Mouse (Mus musculus) lung, embryonic 15.5 days (tissue): ENCODE measurements around the gene Sp3. TPM values are rescaled to one million over a fixed set of nuclear protein-coding genes. Genes with fewer than 3 reads are reported as not detected.
"Not testable (repeated sequence)": the region's sequence is repeated elsewhere in the genome, so short reads cannot be mapped to it uniquely, and the experiment has no call there.

Experiments
- ATAC-seq: fragments of 200-750 bp; cut with Nextera tagmentation; 2 replicates; pipeline ENCODE4 v1.8.0; 2017; ENCODE audit warnings: moderate number of reproducible peaks, borderline replicate concordance; ENCODE audit not compliant: low FRiP score, low TSS enrichment; ENCODE audit errors: extremely low read depth
- H3K27ac ChIP-seq: fragments of 300-500 bp; sonication (generic); 2 replicates; pipeline ENCODE4 v1.5.1; 2015; ENCODE audit warnings: moderate library complexity, mild to moderate bottlenecking, inconsistent platforms
- H3K27me3 ChIP-seq: fragments of 300-500 bp; sonication (generic); 2 replicates; pipeline ENCODE4 v1.6.1; 2015; ENCODE audit warnings: inconsistent platforms
- H3K36me3 ChIP-seq: fragments of 300-500 bp; sonication (generic); 2 replicates; pipeline ENCODE4 v1.6.1; 2015; ENCODE audit warnings: inconsistent platforms
- H3K4me1 ChIP-seq: fragments of 300-500 bp; sonication (generic); 2 replicates; pipeline ENCODE4 v1.6.1; 2015; ENCODE audit warnings: inconsistent platforms
- H3K4me2 ChIP-seq: fragments of 300-500 bp; sonication (generic); 2 replicates; pipeline ENCODE4 v1.6.1; 2015; ENCODE audit warnings: inconsistent platforms, mild to moderate bottlenecking, moderate library complexity
- H3K4me3 ChIP-seq: fragments of 300-500 bp; sonication (generic); 2 replicates; pipeline ENCODE4 v1.5.1; 2015; ENCODE audit warnings: mild to moderate bottlenecking, inconsistent platforms
- H3K9ac ChIP-seq: fragments of 300-500 bp; sonication (generic); 2 replicates; pipeline ENCODE4 v1.6.1; 2015; ENCODE audit warnings: inconsistent platforms
- H3K9me3 ChIP-seq: fragments of 300-500 bp; sonication (generic); 2 replicates; pipeline ENCODE4 v1.6.1; 2016; ENCODE audit warnings: inconsistent platforms
- WGBS: fragments of 180-500 bp; shearing (Covaris S2); methylation state at CpG from one replicate; pipeline ENCODE4 v1.1.7; 2015; 5-methylcytosine and 5-hydroxymethylcytosine counted together
- polyA plus RNA-seq: library from polyadenylated mRNA; unstranded; fragments of >200 nt; fragmentation: Nextera tagmentation; extraction: Ambion mirVana; gene quantifications from 2 replicates; pipeline ENCODE4 v1.2.1, GENCODE M21; 2015

Sp3 gene
- polyA plus RNA-seq, 1 experiment from 2014 or later, result 57.5 TPM

DNA sequence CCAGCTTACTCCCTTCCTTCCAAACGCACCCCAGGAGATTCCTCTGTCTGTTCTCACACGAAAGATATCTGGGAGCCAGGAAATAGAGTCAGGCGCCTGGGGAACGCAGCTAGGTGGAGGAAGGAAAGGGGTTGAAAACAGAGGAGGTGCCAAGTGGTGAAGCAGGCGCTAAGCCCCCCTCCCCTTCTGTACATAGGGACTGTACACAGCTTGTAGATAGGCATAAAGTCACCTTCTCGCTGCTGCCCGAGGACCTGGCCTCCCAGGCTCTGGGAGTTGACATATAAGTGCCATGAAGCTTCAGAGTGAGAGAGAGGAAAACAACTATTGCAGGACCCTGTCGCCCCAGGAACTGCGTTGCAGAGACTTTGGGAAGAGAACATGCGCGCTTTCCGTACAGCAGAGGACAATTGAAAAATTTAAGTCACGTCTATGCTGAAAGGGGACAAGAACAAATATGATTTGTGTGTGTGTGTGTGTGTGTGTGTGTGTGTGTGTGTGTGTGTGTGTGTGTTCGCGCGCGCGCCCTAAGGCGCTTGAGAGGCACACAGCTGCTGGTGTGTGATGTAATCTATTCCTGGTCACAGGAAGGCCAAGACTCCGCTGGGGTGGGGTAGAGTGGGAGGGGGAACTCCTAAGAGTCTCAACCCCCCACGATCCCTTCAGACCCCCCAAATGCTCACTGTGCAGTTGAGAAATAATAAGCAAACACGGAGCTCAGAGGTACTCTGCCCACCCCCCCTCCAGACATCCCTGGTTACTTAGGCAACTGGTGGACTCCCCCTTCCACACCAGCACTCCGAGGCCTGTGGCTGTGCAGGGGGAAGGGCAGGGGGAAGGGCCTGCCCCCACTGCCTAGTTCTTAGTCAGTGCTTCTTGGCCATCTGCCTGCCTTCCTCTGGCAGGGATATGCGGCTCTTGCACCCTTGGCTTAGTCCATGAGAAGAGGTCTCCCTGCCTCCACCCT is 23.8 kb upstream of the Sp3 start:
- Histone ChIP-seq H3K4me2 (peak overlapping the region; percentile 63), H3K36me3 (no peaks in the 10 kb centered on the region), H3K9me3 (no peaks in the 10 kb centered on the region), H3K4me1 (peaks cover 31% of the 10 kb centered on the region), H3K27me3 (no peaks in the 10 kb centered on the region), H3K9ac (peak overlapping the region; percentile 10; the same call in 1 of the 2 replicates), H3K27ac (peak overlapping the region; percentile 93), H3K4me3 (peak overlapping the region; percentile 23)
- WGBS, result 5% methylated on average over 24 of the region's 24 CpGs
- ATAC-seq, result peak; percentile 94

GRCm38 (mm10) chr2:73003049-73003448 is 22.8 kb upstream of the Sp3 start:
- Histone ChIP-seq H3K4me1 (peaks cover 31% of the 10 kb centered on the region), H3K9ac (no peak overlapping the region), H3K9me3 (no peaks in the 10 kb centered on the region), H3K4me2 (peak overlapping the region; percentile 63), H3K36me3 (no peaks in the 10 kb centered on the region), H3K27me3 (no peaks in the 10 kb centered on the region), H3K27ac (peak overlapping the region; percentile 93), H3K4me3 (no peak overlapping the region; the same call in 1 of the 2 replicates)
- 47% methylated on average over 9 of the region's 12 CpGs for WGBS
- no peak for ATAC-seq

- Histone ChIP-seq H3K4me1 (peaks cover 31% of the 10 kb centered on the region), H3K36me3 (no peaks in the 10 kb centered on the region), H3K4me2 (no peak overlapping the region), H3K27me3 (no peaks in the 10 kb centered on the region), H3K9me3 (no peaks in the 10 kb centered on the region), H3K4me3 (no peak overlapping the region), H3K27ac (no peak overlapping the region), H3K9ac (no peak overlapping the region)
- WGBS, result 82% methylated on average over 6 of the region's 6 CpGs
- no peak for ATAC-seq
Measured at GRCm38 (mm10) chr2:73002451-73002850, 22.2 kb upstream of the Sp3 start.

DNA sequence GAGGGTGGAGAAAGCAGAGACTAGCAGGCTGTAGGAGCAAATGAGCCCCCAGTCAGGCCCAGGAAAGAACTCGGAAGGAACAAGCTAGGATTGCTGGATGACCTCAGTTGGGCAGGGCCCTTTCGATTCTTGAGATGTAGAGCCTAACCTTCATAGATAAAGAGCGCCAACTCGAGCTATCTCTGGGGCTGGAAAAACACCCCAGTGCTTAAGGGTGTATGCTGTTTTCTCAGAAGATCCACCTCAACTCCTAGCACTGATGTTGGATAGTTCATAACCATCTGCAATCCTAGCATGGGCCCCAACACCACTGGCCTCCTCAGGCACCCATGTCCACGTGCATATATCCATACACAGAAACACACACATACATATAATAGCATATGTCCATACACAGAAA is 21.7 kb upstream of the Sp3 start:
- no peak for ATAC-seq
- Histone ChIP-seq H3K4me3 (no peak overlapping the region), H3K9me3 (no peaks in the 10 kb centered on the region), H3K36me3 (no peaks in the 10 kb centered on the region), H3K9ac (no peak overlapping the region), H3K27ac (no peak overlapping the region), H3K4me1 (peaks cover 33% of the 10 kb centered on the region), H3K27me3 (no peaks in the 10 kb centered on the region), H3K4me2 (no peak overlapping the region)
- WGBS, result 78% methylated on average over 5 of the region's 5 CpGs

- Histone ChIP-seq H3K27ac (no peak overlapping the region), H3K9ac (no peak overlapping the region), H3K9me3 (no peaks in the 10 kb centered on the region), H3K36me3 (no peaks in the 10 kb centered on the region), H3K4me1 (peaks cover 41% of the 10 kb centered on the region), H3K27me3 (no peaks in the 10 kb centered on the region), H3K4me2 (no peak overlapping the region), H3K4me3 (no peak overlapping the region)
- ATAC-seq, result no peak
- 52% methylated on average over 8 of the region's 8 CpGs for WGBS
Measured at GRCm38 (mm10) chr2:73000194-73000593, 19.9 kb upstream of the Sp3 start.

DNA sequence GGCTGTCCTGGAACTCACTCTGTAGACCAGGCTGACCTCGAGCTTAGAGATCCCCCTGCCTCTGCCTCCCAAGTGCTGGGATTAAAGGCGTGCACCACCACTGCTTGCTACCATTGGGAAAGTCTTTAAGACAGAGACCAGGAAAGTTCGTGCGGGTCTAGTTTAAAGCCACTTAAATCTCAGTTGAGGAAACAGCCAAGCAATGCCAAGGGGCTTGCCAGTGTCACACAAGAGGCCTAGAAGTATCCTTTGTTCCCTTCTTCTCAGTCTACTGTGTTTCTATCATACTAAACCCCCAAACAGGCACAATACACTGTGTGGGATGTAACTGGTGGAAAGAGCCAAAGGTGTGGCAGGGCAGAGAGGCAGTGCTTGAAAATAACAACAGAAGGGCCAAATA is 17.3 kb upstream of the Sp3 start:
- H3K4me1 ChIP-seq, result peaks cover 21% of the 10 kb centered on the region
- H3K9ac ChIP-seq, result no peak overlapping the region
- H3K36me3 ChIP-seq, result no peaks in the 10 kb centered on the region
- H3K4me3 ChIP-seq, result no peak overlapping the region
- no peaks in the 10 kb centered on the region for H3K9me3 ChIP-seq
- no peak for ATAC-seq
- H3K27me3 ChIP-seq, result no peaks in the 10 kb centered on the region
- H3K4me2 ChIP-seq, result no peak overlapping the region
- whole genome bisulfite sequencing, result 90% methylated on average over 4 of the region's 4 CpGs
- H3K27ac ChIP-seq, result no peak overlapping the region

DNA sequence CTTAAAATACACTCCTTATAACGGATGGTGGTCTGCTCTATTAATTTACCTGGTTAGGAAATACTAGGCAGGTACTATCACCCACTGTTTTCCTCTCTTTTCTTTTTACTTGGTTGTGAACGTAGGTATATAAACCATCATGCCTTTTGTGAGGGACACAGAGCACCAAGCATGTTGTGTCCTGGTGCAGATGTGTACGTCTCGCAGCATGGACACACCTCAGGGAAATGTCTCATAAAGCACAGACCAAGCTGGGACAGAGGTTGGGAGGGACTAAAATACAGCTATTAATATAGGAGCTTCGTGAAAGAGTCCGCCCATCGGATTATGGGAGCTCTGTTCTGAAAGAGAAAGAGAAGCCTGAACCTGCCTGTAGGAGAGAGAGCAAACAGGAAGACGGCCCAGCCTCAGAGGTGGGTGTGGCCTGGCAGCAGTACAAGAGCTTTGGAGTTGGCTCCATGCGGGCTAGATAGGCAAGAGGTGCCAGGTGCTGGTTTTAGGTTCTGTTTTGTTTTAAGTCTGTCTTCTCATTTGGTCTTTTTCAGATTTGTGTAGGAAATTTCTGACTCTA is 16.6 kb upstream of the Sp3 start:
- no peak for ATAC-seq
- Histone ChIP-seq H3K36me3 (no peaks in the 10 kb centered on the region), H3K27me3 (no peaks in the 10 kb centered on the region), H3K27ac (peak overlapping the region; percentile 63), H3K9me3 (no peaks in the 10 kb centered on the region), H3K4me3 (no peak overlapping the region), H3K4me2 (no peak overlapping the region), H3K4me1 (peaks cover 21% of the 10 kb centered on the region), H3K9ac (no peak overlapping the region)
- 52% methylated on average over 9 of the region's 9 CpGs for WGBS

DNA sequence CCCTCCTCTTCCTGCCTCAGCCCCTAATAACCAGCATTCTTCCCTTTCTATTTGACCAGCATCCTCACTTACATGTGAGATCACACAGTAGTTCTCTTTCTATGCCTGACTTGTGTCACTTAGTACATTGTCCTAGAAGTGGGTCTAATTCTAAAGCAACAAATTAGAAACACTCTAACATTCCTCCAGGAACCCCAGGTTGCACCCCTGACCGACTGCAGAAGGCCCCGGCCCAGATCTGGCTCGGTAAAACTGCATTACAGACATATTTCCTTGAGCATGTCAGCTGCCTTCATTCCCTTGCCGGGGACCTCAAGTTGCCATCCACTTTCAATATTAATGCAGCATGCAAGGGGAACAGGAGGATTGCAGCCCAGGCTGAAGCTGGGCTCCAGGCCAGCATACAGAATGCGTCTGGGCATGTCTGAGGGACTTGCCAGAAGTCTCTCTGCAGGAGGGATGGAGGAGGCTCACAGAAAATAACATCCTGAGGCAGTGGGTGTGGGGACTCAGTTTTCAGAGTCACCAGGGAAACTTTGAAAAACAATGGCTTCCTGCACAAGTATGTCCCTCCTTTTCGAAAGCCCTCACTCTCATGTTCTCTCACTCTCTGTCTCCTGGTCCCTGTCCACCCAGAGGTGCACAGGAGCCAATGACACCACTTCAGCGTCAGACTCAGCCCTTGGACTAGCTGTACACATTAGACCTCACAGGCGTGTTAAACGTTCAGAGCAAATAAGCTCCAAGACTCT is 15.3 kb upstream of the Sp3 start:
- Histone ChIP-seq H3K27me3 (no peaks in the 10 kb centered on the region), H3K9ac (no peak overlapping the region; the same call in 1 of the 2 replicates), H3K4me3 (no peak overlapping the region), H3K4me2 (peak overlapping the region; percentile 16; the same call in 1 of the 2 replicates), H3K27ac (peak overlapping the region; percentile 88), H3K4me1 (peaks cover 21% of the 10 kb centered on the region), H3K9me3 (no peaks in the 10 kb centered on the region), H3K36me3 (no peaks in the 10 kb centered on the region)
- WGBS, result 19% methylated on average over 9 of the region's 9 CpGs
- peak; percentile 87 for ATAC-seq

- no peaks in the 10 kb centered on the region; the same call in 1 of the 2 replicates for H3K9me3 ChIP-seq
- H3K27ac ChIP-seq, result no peak overlapping the region
- H3K27me3 ChIP-seq, result no peaks in the 10 kb centered on the region
- H3K36me3 ChIP-seq, result no peaks in the 10 kb centered on the region
- WGBS, result 54% methylated on average over 2 of the region's 2 CpGs
- ATAC-seq, result no peak
- H3K4me3 ChIP-seq, result no peak overlapping the region
- H3K9ac ChIP-seq, result no peak overlapping the region
- peaks cover 21% of the 10 kb centered on the region for H3K4me1 ChIP-seq
- H3K4me2 ChIP-seq, result no peak overlapping the region
Measured at GRCm38 (mm10) chr2:72994165-72994564, 13.9 kb upstream of the Sp3 start.

DNA sequence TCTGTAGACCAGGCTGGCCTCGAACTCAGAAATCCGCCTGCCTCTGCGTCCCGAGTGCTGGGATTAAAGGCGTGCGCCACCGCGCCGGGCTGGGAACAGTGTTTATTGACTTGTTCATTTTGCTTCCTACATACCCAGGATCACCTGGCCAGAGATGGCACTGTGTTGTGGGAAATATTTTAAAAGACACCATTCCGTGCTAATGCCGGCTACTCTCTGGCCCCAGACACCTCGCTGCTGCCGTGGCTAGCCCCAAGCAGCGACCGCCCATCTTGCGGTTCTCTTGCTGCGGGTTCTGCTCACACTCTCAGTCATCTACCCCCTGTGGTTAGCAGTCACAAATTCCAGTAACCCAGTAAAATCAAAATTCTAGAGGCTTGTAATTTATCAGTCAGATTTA is 12.3 kb upstream of the Sp3 start:
- Histone ChIP-seq H3K27ac (no peak overlapping the region), H3K4me1 (peaks cover 21% of the 10 kb centered on the region), H3K4me2 (no peak overlapping the region), H3K9me3 (no peaks in the 10 kb centered on the region; the same call in 1 of the 2 replicates), H3K4me3 (no peak overlapping the region), H3K27me3 (no peaks in the 10 kb centered on the region), H3K36me3 (no peaks in the 10 kb centered on the region), H3K9ac (no peak overlapping the region)
- WGBS, result 95% methylated on average over 17 of the region's 17 CpGs
- ATAC-seq, result no peak

- not testable (repeated sequence) for H3K9me3 ChIP-seq, H3K27me3 ChIP-seq, H3K4me1 ChIP-seq, ATAC-seq, H3K27ac ChIP-seq, H3K9ac ChIP-seq, H3K4me2 ChIP-seq, H3K4me3 ChIP-seq, H3K36me3 ChIP-seq
- WGBS, result 84% methylated on average over 9 of the region's 9 CpGs
Measured at GRCm38 (mm10) chr2:72988945-72989344, 8.7 kb upstream of the Sp3 start.
